ENCODE assay signal across 8 mouse cellular contexts in genomic region chr2:69778836-69779177, GRCm38 (mm10). TPM values are rescaled to one million over a fixed set of nuclear protein-coding genes. Genes with fewer than 3 reads are reported as not detected.
DNase-seq lines count a peak whose midpoint lies in the region; ATAC-seq and TF ChIP-seq lines count a peak whose summit lies in the region.
"Had no signal": no experiment of that assay in that cellular context is flagged by ENCODE, and none has a peak within 500 bp of the region (broad histone marks: within the 10 kb centered on the region; RNA-seq: fewer than 3 reads in every experiment).

No protein-coding gene starts in this region.

- no peak overlapping the region for H3K4me2 ChIP-seq in midbrain, embryonic 16.5 days (ENCODE audit: low read length)
- H3K4me2 ChIP-seq: liver, embryonic 15.5 days had no signal

- H3K27me3 ChIP-seq in MEL (ENCODE audit: control insufficient read depth in 1 of 2, insufficient read depth in 2 of 2, low read length in 2 of 2) = no peaks in the 10 kb centered on the region
- H3K27me3 ChIP-seq in midbrain, embryonic 16.5 days (ENCODE audit: control insufficient read depth, insufficient read depth, low read depth, low read length) = no peaks in the 10 kb centered on the region
- H3K27me3 ChIP-seq: liver, embryonic 15.5 days had no signal

- TF ChIP-seq POLR2A in MEL (IDR thresholded peaks at IDR 0.05; ENCODE audit: control insufficient read depth in 1 of 2, insufficient read depth in 1 of 2, low read depth in 1 of 2, low read length in 2 of 2, poor library complexity in 1 of 2) = no peak
- no peak for TF ChIP-seq POLR2A in cortical plate, adult 2 months (IDR thresholded peaks at IDR 0.05; ENCODE audit: extremely low read depth, insufficient read depth, low read length)

- H3K79me2 ChIP-seq in MEL (ENCODE audit: control insufficient read depth, insufficient read depth, low read length, poor library complexity) = no peaks in the 10 kb centered on the region; the same call in 1 of the 2 replicates

- H3K9ac ChIP-seq in MEL (ENCODE audit: control insufficient read depth, low read depth, low read length, poor library complexity, severe bottlenecking) = peak overlapping the region; percentile 62
- H3K9ac ChIP-seq in midbrain, embryonic 16.5 days (ENCODE audit: low read depth, low read length) = no peak overlapping the region
- H3K9ac ChIP-seq: liver, embryonic 15.5 days had no signal

- peak; percentile 83 for ATAC-seq in megakaryocyte-erythroid progenitor cell, adult 5-6 weeks (replicated peaks; ENCODE audit: low FRiP score, low TSS enrichment, poor library complexity, severe bottlenecking)
- no peak for ATAC-seq in midbrain, embryonic 16.5 days

- peaks cover 5 to 9% of the 10 kb centered on the region in 2 experiments; a peak in 3 of 4 replicates for H3K4me1 ChIP-seq in MEL (ENCODE audit: control insufficient read depth in 1 of 2, insufficient read depth in 2 of 2, low read length in 2 of 2)
- no peaks in the 10 kb centered on the region for H3K4me1 ChIP-seq in cortical plate, adult 2 months (ENCODE audit: control insufficient read depth, insufficient read depth, low read length)
- H3K4me1 ChIP-seq in midbrain, embryonic 16.5 days (ENCODE audit: control insufficient read depth, insufficient read depth, low read length) = no peaks in the 10 kb centered on the region
- H3K4me1 ChIP-seq: liver, embryonic 15.5 days had no signal

- no peak for DNase-seq in layer of hippocampus, adult 2 months (ENCODE audit: low spot score in 2 of 2)
- no peak for DNase-seq in layer of hippocampus, adult 9-10 months (ENCODE audit: low spot score)
- DNase-seq in MEL (ENCODE audit: low read depth, low spot score) = peak; percentile 88
- DNase-seq in urinary bladder, adult 18-20 months (ENCODE audit: low spot score in 2 of 2) = no peak

- WGBS in midbrain, embryonic 16.5 days = 50% methylated on average over 5 of the region's 5 CpGs

- no peaks in the 10 kb centered on the region for H3K9me3 ChIP-seq in MEL (replicated peaks; ENCODE audit: insufficient read depth, low read length)
- no peaks in the 10 kb centered on the region for H3K9me3 ChIP-seq in midbrain, embryonic 16.5 days (replicated peaks; ENCODE audit: control insufficient read depth, low read length, poor library complexity, severe bottlenecking)
- H3K9me3 ChIP-seq: liver, embryonic 15.5 days had no signal

- TF ChIP-seq EP300 in MEL (IDR thresholded peaks at IDR 0.05; ENCODE audit: low read depth in 1 of 2, low read length in 2 of 2) = no peak

- H3K36me3 ChIP-seq in MEL (ENCODE audit: control insufficient read depth in 1 of 2, insufficient read depth in 2 of 2, low read length in 2 of 2) = peaks cover 0 to 4% of the 10 kb centered on the region in 2 experiments; a peak in 1 of 4 replicates
- H3K36me3 ChIP-seq in midbrain, embryonic 16.5 days (ENCODE audit: control insufficient read depth, insufficient read depth, low read length) = peaks cover 9% of the 10 kb centered on the region; the same call in 1 of the 2 replicates
- H3K36me3 ChIP-seq: liver, embryonic 15.5 days had no signal

- TF ChIP-seq RAD21 in MEL (IDR thresholded peaks at IDR 0.05; ENCODE audit: low read depth, low read length) = peak; percentile 51

- H3K4me3 ChIP-seq in layer of hippocampus, adult 2 months = no peak overlapping the region
- H3K4me3 ChIP-seq in MEL (ENCODE audit: control insufficient read depth in 1 of 2, insufficient read depth in 1 of 2, low read depth in 2 of 2, low read length in 2 of 2) = peak overlapping the region; percentile 52 to 64
- H3K4me3 ChIP-seq in cortical plate, adult 2 months (ENCODE audit: insufficient read depth, low read length) = no peak overlapping the region
- no peak overlapping the region for H3K4me3 ChIP-seq in midbrain, embryonic 16.5 days (ENCODE audit: low read depth, low read length)
- H3K4me3 ChIP-seq: liver, embryonic 15.5 days had no signal

- H3K27ac ChIP-seq in layer of hippocampus, adult 2 months = no peak overlapping the region
- peak overlapping the region; percentile 76 for H3K27ac ChIP-seq in MEL (ENCODE audit: control insufficient read depth, low read depth, low read length)
- no peak overlapping the region for H3K27ac ChIP-seq in cortical plate, adult 2 months (ENCODE audit: insufficient read depth, low read length)
- no peak overlapping the region for H3K27ac ChIP-seq in midbrain, embryonic 16.5 days (ENCODE audit: low read length)
- H3K27ac ChIP-seq: liver, embryonic 15.5 days had no signal

- TF ChIP-seq CTCF in layer of hippocampus, adult 2 months (conservative IDR thresholded peaks at IDR 0.05) = peak; percentile 64
- TF ChIP-seq CTCF in MEL (IDR thresholded peaks at IDR 0.05 in 2 of 3, conservative IDR thresholded peaks at IDR 0.05 in 1 of 3; ENCODE audit: control insufficient read depth in 1 of 3, insufficient read depth in 1 of 3, low read depth in 2 of 3, low read length in 3 of 3, poor library complexity in 1 of 3, severe bottlenecking in 1 of 3) = peak; percentile 52 to 66 (median 54)
- peak; percentile 28; the same call in 1 of the 2 replicates for TF ChIP-seq CTCF in cortical plate, adult 2 months (IDR thresholded peaks at IDR 0.05; ENCODE audit: extremely low read depth, insufficient read depth, low read length)

TF ChIP-seq in MEL, 35 proteins besides CTCF, POLR2A, EP300 and RAD21:
- TF ChIP-seq ZC3H11A (IDR thresholded peaks at IDR 0.05; ENCODE audit: low read depth, low read length) (peak; percentile 53; the same call in 1 of the 2 replicates), ZNF384 (IDR thresholded peaks at IDR 0.05; ENCODE audit: low read depth, low read length) (peak; percentile 57), MEF2A (IDR thresholded peaks at IDR 0.05; ENCODE audit: extremely low read depth, insufficient replicate concordance, low read depth, low read length, poor library complexity, severe bottlenecking) (0 out of 2 replicates have a peak, but pooled peaks have one; percentile 13), MAZ (IDR thresholded peaks at IDR 0.05; ENCODE audit: low read depth, low read length) (0 out of 2 replicates have a peak, but pooled peaks have one; percentile 22), RCOR1 (IDR thresholded peaks at IDR 0.05; ENCODE audit: low read depth, low read length) (no peak), UBTF (IDR thresholded peaks at IDR 0.05; ENCODE audit: borderline replicate concordance, insufficient read depth, low read depth, low read length) (no peak), GATA1 (IDR thresholded peaks at IDR 0.05; ENCODE audit: low read depth, low read length) (0 out of 2 replicates have a peak, but pooled peaks have one; percentile 4), HCFC1 (IDR thresholded peaks at IDR 0.05; ENCODE audit: low read depth, low read length) (0 out of 2 replicates have a peak, but pooled peaks have one; percentile 54), MAX (IDR thresholded peaks at IDR 0.05; ENCODE audit: low read length) (no peak), SMC3 (IDR thresholded peaks at IDR 0.05; ENCODE audit: low read depth, low read length) (peak; percentile 44)
TF ChIP-seq in MEL: peak in this region for 7.

RNA-seq across cellular contexts. Expression of gene Ccdc173, which starts 10.6 kb away (rescaled TPM):
- 1 to 10 TPM; 2.7 to 3.1 TPM for total RNA-seq in layer of hippocampus, adult 2 months (2021)
- total RNA-seq in MEL (2012; rRNA removed) = 0.85 and 1.1 TPM in 2 replicates
- 1 to 10 TPM in 1 of 2 experiments, not detected in 1; 1.9 TPM for polyA plus RNA-seq in MEL (2012; ENCODE audit: insufficient read depth in 1 of 2, insufficient read length in 2 of 2, low read depth in 1 of 2, low replicate concordance in 2 of 2, missing spikeins in 1 of 2)
- polyA plus RNA-seq in cortical plate, adult 2 months (2012; rRNA removed) = 3.7 TPM in 2 replicates
- 0.89 and 3.2 TPM in 2 replicates for total RNA-seq in megakaryocyte-erythroid progenitor cell, adult 5-6 weeks (2014; fragmentation: Nextera tagmentation)
- 1.0 and 1.1 TPM in 2 replicates for total RNA-seq in megakaryocyte-erythroid progenitor cell, adult 5-6 weeks (2017)
- polyA plus RNA-seq in midbrain, embryonic 16.5 days (2015; fragmentation: Nextera tagmentation; extraction: Ambion mirVana) = 2.6 and 3.0 TPM in 2 replicates

RNA-seq across cellular contexts. Expression of gene Phospho2, which starts 10.6 kb away (rescaled TPM):
- total RNA-seq in layer of hippocampus, adult 2 months (2021) = 10 to 100 TPM; 19.8 to 23.7 TPM
- total RNA-seq in MEL (2012; rRNA removed) = 11.8 and 13.2 TPM in 2 replicates
- polyA plus RNA-seq in MEL (2012; ENCODE audit: insufficient read depth in 1 of 2, insufficient read length in 2 of 2, low read depth in 1 of 2, low replicate concordance in 2 of 2, missing spikeins in 1 of 2) = 10 to 100 TPM in 1 of 2 experiments, not detected in 1; 13.2 TPM
- 25.5 and 29.9 TPM in 2 replicates for polyA plus RNA-seq in cortical plate, adult 2 months (2012; rRNA removed)
- total RNA-seq in megakaryocyte-erythroid progenitor cell, adult 5-6 weeks (2014; fragmentation: Nextera tagmentation) = 21.3 and 26.7 TPM in 2 replicates
- 28.5 and 31.2 TPM in 2 replicates for total RNA-seq in megakaryocyte-erythroid progenitor cell, adult 5-6 weeks (2017)
- polyA plus RNA-seq in midbrain, embryonic 16.5 days (2015; fragmentation: Nextera tagmentation; extraction: Ambion mirVana) = 35.9 and 38.5 TPM in 2 replicates

RNA-seq across cellular contexts. Expression of gene Klhl23, which starts 42.9 kb away (rescaled TPM):
- total RNA-seq in layer of hippocampus, adult 2 months (2021) = 10 to 100 TPM; 43.8 to 44.3 TPM
- 24.8 and 27.6 TPM in 2 replicates for total RNA-seq in MEL (2012; rRNA removed)
- 100 to 1,000 TPM in 1 of 2 experiments, 10 to 100 TPM in 1; 31.4 to 238 TPM for polyA plus RNA-seq in MEL (2012; ENCODE audit: insufficient read depth in 1 of 2, insufficient read length in 2 of 2, low read depth in 1 of 2, low replicate concordance in 2 of 2, missing spikeins in 1 of 2)
- polyA plus RNA-seq in cortical plate, adult 2 months (2012; rRNA removed) = 34.7 and 38.1 TPM in 2 replicates
- total RNA-seq in megakaryocyte-erythroid progenitor cell, adult 5-6 weeks (2014; fragmentation: Nextera tagmentation) = 25.4 and 31.5 TPM in 2 replicates
- 35.8 and 41.7 TPM in 2 replicates for total RNA-seq in megakaryocyte-erythroid progenitor cell, adult 5-6 weeks (2017)
- polyA plus RNA-seq in midbrain, embryonic 16.5 days (2015; fragmentation: Nextera tagmentation; extraction: Ambion mirVana) = 93.3 and 104 TPM in 2 replicates

RNA-seq across cellular contexts. Expression of gene Ppig, which starts 56.5 kb away (rescaled TPM):
- total RNA-seq in layer of hippocampus, adult 2 months (2021) = 10 to 100 TPM; 67.7 to 67.8 TPM
- total RNA-seq in MEL (2012; rRNA removed) = 12.5 and 13.5 TPM in 2 replicates
- 100 to 1,000 TPM; 115 to 132 TPM for polyA plus RNA-seq in MEL (2012; ENCODE audit: insufficient read depth in 1 of 2, insufficient read length in 2 of 2, low read depth in 1 of 2, low replicate concordance in 2 of 2, missing spikeins in 1 of 2)
- polyA plus RNA-seq in cortical plate, adult 2 months (2012; rRNA removed) = 23.0 and 23.3 TPM in 2 replicates
- total RNA-seq in megakaryocyte-erythroid progenitor cell, adult 5-6 weeks (2014; fragmentation: Nextera tagmentation) = 73.4 and 94.4 TPM in 2 replicates
- total RNA-seq in megakaryocyte-erythroid progenitor cell, adult 5-6 weeks (2017) = 72.8 and 124 TPM in 2 replicates
- polyA plus RNA-seq in midbrain, embryonic 16.5 days (2015; fragmentation: Nextera tagmentation; extraction: Ambion mirVana) = 135 and 147 TPM in 2 replicates

Comparison
In these comparisons a context has a peak if more than half of its experiments do, and no peak if none do; other contexts are left out.
1. H3K4me3 ChIP-seq: peak in MEL (2 of 2); none in layer of hippocampus, adult 2 months (single experiment), cortical plate, adult 2 months (single experiment) and midbrain, embryonic 16.5 days (single experiment).
2. Peak in every context shown above with its lines, with median percentiles within 50 percentile points of each other: CTCF ChIP-seq.